Mouse (Mus musculus) hindbrain, embryonic 13.5 days (tissue): Measurements from ENCODE around the gene Nfs1. TPM values are rescaled to one million over a fixed set of nuclear protein-coding genes. Genes with fewer than 3 reads are reported as not detected.
A peak's percentile ranks its signal among the peaks of the same experiment; 100 is the strongest.

Source experiments
- ATAC-seq: fragments of 200-750 bp; cut with Nextera tagmentation; 2 replicates; pipeline ENCODE4 v1.8.0; 2017; ENCODE audit warnings: moderate TSS enrichment; ENCODE audit not compliant: low FRiP score
- H3K27ac ChIP-seq: fragments of 300-500 bp; sonication (generic); 2 replicates; pipeline ENCODE4 v1.5.1; 2015; ENCODE audit warnings: inconsistent platforms, mild to moderate bottlenecking, moderate library complexity
- H3K27me3 ChIP-seq: fragments of 300-500 bp; sonication (generic); 2 replicates; pipeline ENCODE4 v1.6.1; 2015; ENCODE audit warnings: mild to moderate bottlenecking, inconsistent platforms
- H3K36me3 ChIP-seq: fragments of 300-500 bp; sonication (generic); 2 replicates; pipeline ENCODE4 v1.6.1; 2015; ENCODE audit warnings: mild to moderate bottlenecking, inconsistent platforms
- H3K4me1 ChIP-seq: fragments of 300-500 bp; sonication (generic); replicated peaks from 2 replicates; pipeline ENCODE4 v1.6.1; 2015; ENCODE audit warnings: inconsistent platforms
- H3K4me2 ChIP-seq: fragments of 300-500 bp; sonication (generic); 2 replicates; pipeline ENCODE4 v1.6.1; 2015; ENCODE audit warnings: inconsistent platforms, mild to moderate bottlenecking, moderate library complexity
- H3K4me3 ChIP-seq: fragments of 300-500 bp; sonication (generic); 2 replicates; pipeline ENCODE4 v1.5.1; 2015; ENCODE audit warnings: mild to moderate bottlenecking, inconsistent platforms
- H3K9ac ChIP-seq: fragments of 300-500 bp; sonication (generic); 2 replicates; pipeline ENCODE4 v1.6.1; 2015; ENCODE audit warnings: mild to moderate bottlenecking, inconsistent platforms
- H3K9me3 ChIP-seq: fragments of 300-500 bp; sonication (generic); 2 replicates; pipeline ENCODE4 v1.6.1; 2016; ENCODE audit warnings: inconsistent platforms
- WGBS: fragments of 180-500 bp; shearing (Covaris S2); methylation state at CpG from one replicate; pipeline ENCODE4 v1.1.7; 2015; 5-methylcytosine and 5-hydroxymethylcytosine counted together
- polyA plus RNA-seq: library from polyadenylated mRNA; unstranded; fragments of >200 nt; fragmentation: Nextera tagmentation; extraction: Ambion mirVana; gene quantifications from 2 replicates; pipeline ENCODE4 v1.2.1, GENCODE M21; 2015

Nfs1 gene
- polyA plus RNA-seq, 1 experiment from 2014 or later, result 35.7 TPM

GRCm38 (mm10) chr2:156079674-156080073 lies 64.3 kb downstream of the Nfs1 start:
- WGBS, result 45% methylated on average over 4 of the region's 4 CpGs
- no peaks in the 10 kb centered on the region for H3K9me3 ChIP-seq
- no peaks in the 10 kb centered on the region for H3K27me3 ChIP-seq
- ATAC-seq, result no peak
- H3K4me1 ChIP-seq, result peaks cover 23% of the 10 kb centered on the region; the same call in 1 of the 2 replicates
- H3K36me3 ChIP-seq, result peaks cover 47% of the 10 kb centered on the region
- no peak overlapping the region for H3K4me2 ChIP-seq
- peak overlapping the region; percentile 19 for H3K27ac ChIP-seq
- H3K4me3 ChIP-seq, result no peak overlapping the region
- H3K9ac ChIP-seq, result no peak overlapping the region

GRCm38 (mm10) chr2:156079183-156079560 lies 64.8 kb downstream of the Nfs1 start:
- H3K4me1 ChIP-seq, result peaks cover 23% of the 10 kb centered on the region; the same call in 1 of the 2 replicates
- H3K36me3 ChIP-seq, result peaks cover 52% of the 10 kb centered on the region
- no peaks in the 10 kb centered on the region for H3K27me3 ChIP-seq
- H3K27ac ChIP-seq, result no peak overlapping the region; the same call in 1 of the 2 replicates
- H3K9me3 ChIP-seq, result no peaks in the 10 kb centered on the region
- no peak overlapping the region for H3K4me3 ChIP-seq
- 91% methylated on average over 8 of the region's 8 CpGs for WGBS
- H3K9ac ChIP-seq, result no peak overlapping the region
- H3K4me2 ChIP-seq, result no peak overlapping the region
- ATAC-seq, result no peak

GRCm38 (mm10) chr2:156078421-156079182 lies 65.4 kb downstream of the Nfs1 start:
- WGBS, result 92% methylated on average over 16 of the region's 16 CpGs
- no peak for ATAC-seq

GRCm38 (mm10) chr2:156077461-156077860 lies 66.5 kb downstream of the Nfs1 start:
- H3K27me3 ChIP-seq, result no peaks in the 10 kb centered on the region
- H3K9ac ChIP-seq, result no peak overlapping the region
- H3K4me1 ChIP-seq, result peaks cover 18% of the 10 kb centered on the region; the same call in 1 of the 2 replicates
- peaks cover 69% of the 10 kb centered on the region for H3K36me3 ChIP-seq
- ATAC-seq, result no peak
- no peak overlapping the region for H3K4me2 ChIP-seq
- WGBS, result 97% methylated on average over 7 of the region's 7 CpGs
- H3K9me3 ChIP-seq, result no peaks in the 10 kb centered on the region
- no peak overlapping the region for H3K4me3 ChIP-seq
- no peak overlapping the region for H3K27ac ChIP-seq

More at GRCm38 (mm10) chr2:156078421-156079182, 65.4 kb downstream of the Nfs1 start:
- Histone ChIP-seq H3K27me3 (no peaks in the 10 kb centered on the region), H3K4me2 (no peak overlapping the region), H3K4me3 (no peak overlapping the region), H3K36me3 (peaks cover 57% of the 10 kb centered on the region), H3K9ac (no peak overlapping the region), H3K9me3 (no peaks in the 10 kb centered on the region), H3K27ac (no peak overlapping the region), H3K4me1 (peaks cover 23% of the 10 kb centered on the region; the same call in 1 of the 2 replicates)

GRCm38 (mm10) chr2:156073725-156074124 lies 70.3 kb downstream of the Nfs1 start:
- ATAC-seq, result no peak
- H3K4me1 ChIP-seq, result no peaks in the 10 kb centered on the region
- WGBS, result 96% methylated on average over 15 of the region's 15 CpGs

More at GRCm38 (mm10) chr2:156073725-156074124, 70.3 kb downstream of the Nfs1 start:
- Histone ChIP-seq H3K9me3 (no peaks in the 10 kb centered on the region), H3K27ac (no peak overlapping the region), H3K4me3 (no peak overlapping the region), H3K36me3 (peaks cover 98% of the 10 kb centered on the region), H3K27me3 (no peaks in the 10 kb centered on the region), H3K9ac (no peak overlapping the region), H3K4me2 (no peak overlapping the region)

Other genes starting within 250 kb of the Nfs1 start
- gene Uqcc1, start 213.9 kb downstream of the Nfs1 start, polyA plus RNA-seq, result 57.6 and 59.6 TPM in 2 replicates
- 0.16 TPM in 1 of 2 replicates, not detected in the other for gene Gm15557, start 203.5 kb downstream of the Nfs1 start, polyA plus RNA-seq
- 2.0 and 3.6 TPM in 2 replicates for gene Gdf5, start 198.8 kb downstream of the Nfs1 start, polyA plus RNA-seq
- gene Cep250, start 187.7 kb downstream of the Nfs1 start, polyA plus RNA-seq, result 18.1 and 18.7 TPM in 2 replicates
- gene 6430550D23Rik, start 136.2 kb downstream of the Nfs1 start, polyA plus RNA-seq, result 1.8 and 2.4 TPM in 2 replicates
- gene Ergic3, start 136.1 kb downstream of the Nfs1 start, polyA plus RNA-seq, result 371 and 377 TPM in 2 replicates
- gene Fer1l4, start 91.2 kb downstream of the Nfs1 start, polyA plus RNA-seq, result not detected in 2 replicates
- gene Spag4, start 79.0 kb downstream of the Nfs1 start, polyA plus RNA-seq, result 5.1 and 5.8 TPM in 2 replicates
- gene Cpne1, start 32.2 kb downstream of the Nfs1 start, polyA plus RNA-seq, result 32.0 and 34.6 TPM in 2 replicates
- 27.9 and 29.1 TPM in 2 replicates for gene Rbm12, start 32.2 kb downstream of the Nfs1 start, polyA plus RNA-seq
- 21.6 and 24.1 TPM in 2 replicates for gene Gm28036, start 17.1 kb downstream of the Nfs1 start, polyA plus RNA-seq
- gene Romo1, start 147 bp downstream of the Nfs1 start, polyA plus RNA-seq, result 443 and 462 TPM in 2 replicates
- 563 and 565 TPM in 2 replicates for gene Rbm39, start 36.1 kb upstream of the Nfs1 start, polyA plus RNA-seq
- 102 and 107 TPM in 2 replicates for gene Phf20, start 52.3 kb upstream of the Nfs1 start, polyA plus RNA-seq
- 6.3 and 7.7 TPM in 2 replicates for gene Cnbd2, start 168.1 kb upstream of the Nfs1 start, polyA plus RNA-seq
- 84.7 and 95.3 TPM in 2 replicates for gene Scand1, start 168.5 kb upstream of the Nfs1 start, polyA plus RNA-seq